Mouse (Mus musculus): Measurements from ENCODE around the gene Tmem80.

Gene Tmem80

GRCm38 (mm10) chr7:141363106-141363751 is 35.7 kb downstream of the Tmem80 start:
- peak; percentile 77 for DNase-seq

DNA sequence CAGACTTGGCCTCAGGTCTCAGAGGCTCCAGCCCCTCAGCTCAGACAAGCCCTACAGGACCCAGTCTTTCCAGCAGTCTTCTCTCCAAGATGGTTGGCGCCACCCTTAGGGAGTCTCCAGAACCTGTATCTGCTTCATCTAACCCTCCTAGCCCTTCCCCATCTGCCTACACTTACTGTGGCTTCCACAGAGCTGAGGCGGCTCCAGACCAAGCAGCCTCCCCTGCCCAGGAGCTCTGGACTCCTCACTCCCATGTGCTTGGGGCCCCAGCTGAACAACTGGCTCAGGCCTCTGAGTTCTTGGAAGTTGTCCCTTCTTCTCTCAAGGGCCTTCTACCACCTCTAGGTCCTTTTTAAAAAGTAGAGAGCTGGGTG is 36.2 kb downstream of the Tmem80 start:
- no peak for DNase-seq

- DNase-seq: no peak
Measured at GRCm38 (mm10) chr7:141364349-141365048, 37.0 kb downstream of the Tmem80 start.

- DNase-seq: no peak
Measured at GRCm38 (mm10) chr7:141365049-141365445, 37.5 kb downstream of the Tmem80 start.

DNA sequence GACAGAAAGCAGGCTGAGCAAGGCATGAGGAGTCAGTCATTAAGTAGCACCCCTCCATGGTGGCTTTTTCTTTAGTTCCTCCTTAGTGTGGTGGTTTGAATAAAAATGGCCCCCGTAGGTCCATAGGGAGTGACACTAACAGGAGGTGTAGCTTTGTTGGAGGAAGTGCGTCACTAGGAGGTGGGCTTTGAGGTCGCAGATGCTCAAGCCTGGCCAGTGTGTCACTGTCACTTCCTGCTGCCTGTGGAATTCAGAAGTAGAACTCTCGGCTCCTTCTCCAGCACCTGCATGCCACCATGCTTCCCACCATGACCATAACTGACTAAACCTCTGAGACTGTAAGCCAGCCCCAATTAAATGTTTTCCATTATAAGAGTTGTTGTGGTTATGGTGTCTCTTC is 39.8 kb downstream of the Tmem80 start:
- DNase-seq: no peak

- no peak for DNase-seq
Measured at GRCm38 (mm10) chr7:141369918-141370317, 42.4 kb downstream of the Tmem80 start.

DNA sequence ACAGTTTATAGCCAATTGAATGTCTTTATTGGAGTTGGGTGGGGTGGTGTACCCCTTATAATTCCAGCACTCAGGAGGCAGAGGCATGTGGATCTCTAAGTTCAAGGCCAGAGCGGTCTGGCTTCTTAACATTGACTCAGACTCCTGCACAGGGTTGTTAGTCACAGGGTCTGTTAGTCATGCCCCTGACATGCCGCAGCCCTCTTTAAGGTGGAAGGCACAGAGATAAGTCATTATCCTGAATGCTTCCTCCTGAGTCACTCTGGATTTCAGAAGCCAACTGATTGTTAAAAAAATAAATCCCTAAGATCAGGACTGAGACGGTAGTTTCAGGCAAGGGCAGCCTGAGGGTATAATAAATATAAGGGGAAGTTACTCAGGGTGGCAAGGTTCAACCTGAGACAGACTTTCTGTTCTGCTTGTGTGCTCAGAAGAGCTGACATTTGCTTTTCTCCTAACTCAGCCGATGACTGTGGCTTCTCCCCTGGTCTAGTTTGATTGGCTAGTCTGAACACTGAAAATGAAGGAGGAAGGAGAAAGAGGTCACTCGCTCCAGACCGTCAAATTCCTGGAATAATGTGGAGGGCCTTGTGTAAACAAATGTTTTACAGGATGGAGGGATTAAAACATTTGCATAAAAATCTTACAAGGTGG is 44.5 kb downstream of the Tmem80 start:
- DNase-seq: no peak

GRCm38 (mm10) chr7:141373611-141374010 is 46.1 kb downstream of the Tmem80 start:
- DNase-seq: no peak

DNA sequence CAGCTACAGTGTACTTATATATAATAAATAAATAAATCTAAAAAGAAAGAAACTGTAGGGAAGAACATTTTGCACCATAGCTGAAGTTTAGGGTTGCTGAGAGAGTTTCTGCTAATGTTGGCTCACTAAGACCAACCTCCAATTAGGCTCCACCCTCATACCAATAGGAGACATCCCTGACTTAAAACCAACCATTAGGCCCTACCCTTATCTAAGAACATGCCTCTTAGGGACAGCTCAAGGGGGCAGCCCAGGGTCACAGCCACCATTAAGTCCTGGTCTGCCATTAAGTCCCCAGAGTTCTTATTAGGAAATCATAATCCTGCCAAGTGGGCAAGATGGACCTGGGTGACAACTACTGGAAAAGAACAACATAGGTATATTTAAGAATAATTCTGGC is 46.9 kb downstream of the Tmem80 start:
- no peak for DNase-seq

DNA sequence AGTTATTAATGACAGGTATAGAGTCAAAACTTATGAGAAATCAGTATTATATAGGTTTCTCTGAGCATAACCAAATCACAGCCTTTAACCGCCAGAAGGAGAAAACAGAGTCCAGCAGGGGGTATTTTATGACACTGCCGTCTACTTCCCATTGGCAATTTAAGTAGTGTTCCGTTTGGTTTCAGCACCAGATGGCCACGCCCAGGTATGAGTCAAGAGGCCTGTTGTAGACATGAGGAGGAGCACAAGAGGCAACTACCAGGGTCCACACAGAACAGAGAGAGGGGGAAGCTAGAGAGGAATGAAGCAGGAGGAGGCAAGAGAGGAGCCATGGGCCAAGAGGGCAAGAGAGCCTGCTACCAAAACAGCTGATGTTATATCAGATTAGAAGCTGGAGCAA is 52.0 kb downstream of the Tmem80 start:
- DNase-seq: no peak

DNA sequence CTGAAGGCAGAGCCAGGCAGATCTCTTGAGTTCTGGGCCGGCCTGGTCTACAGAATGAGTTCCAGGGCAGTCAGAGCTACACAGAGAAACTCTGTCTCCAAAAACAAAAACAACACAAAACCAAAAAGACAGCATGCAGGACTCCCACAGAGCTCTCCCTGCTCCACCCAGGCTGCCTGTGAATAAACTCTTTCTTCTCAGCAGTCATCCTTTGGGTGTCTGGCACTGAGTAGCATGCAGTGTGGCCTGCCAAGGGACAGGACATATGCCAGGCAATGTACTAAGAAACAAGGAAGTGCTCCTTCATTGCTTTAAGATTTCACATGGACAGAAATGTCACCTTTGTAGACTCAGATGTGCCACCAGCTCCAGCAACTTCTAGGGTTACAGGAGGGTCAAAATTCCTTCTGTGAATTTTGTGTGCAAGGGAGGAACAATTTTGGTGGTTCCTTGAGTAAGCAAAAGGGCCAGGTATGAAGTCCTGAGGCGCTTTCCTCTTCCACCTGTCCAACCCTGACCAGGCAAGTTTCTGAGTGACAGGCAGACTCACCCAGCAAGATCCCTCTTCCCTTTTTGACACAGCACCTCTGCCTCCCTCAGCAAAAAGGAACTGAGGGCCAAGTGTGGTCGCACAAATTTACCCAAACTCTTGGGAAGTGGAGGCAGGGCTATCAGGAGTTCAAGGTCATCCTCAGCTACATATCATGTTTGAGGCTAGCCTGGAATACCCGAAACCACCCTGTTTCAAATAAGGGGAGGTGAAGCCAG is 53.7 kb downstream of the Tmem80 start:
- no peak for DNase-seq
